8 mouse cellular contexts compared by ENCODE assay signal in genomic region chr11:63132501-63133435, GRCm38 (mm10). TPM values are rescaled to one million over a fixed set of nuclear protein-coding genes. Genes with fewer than 3 reads are reported as not detected.
DNase-seq lines count a peak whose midpoint lies in the region; ATAC-seq and TF ChIP-seq lines count a peak whose summit lies in the region.

No protein-coding gene starts in this region.

- TF ChIP-seq CTCF in midbrain, postnatal 0 days (IDR thresholded peaks at IDR 0.05), result peak; percentile 15; the same call in 1 of the 2 replicates

- peak overlapping the region; percentile 60 for H3K27ac ChIP-seq in embryonic facial prominence, embryonic 11.5 days (replicated peaks; ENCODE audit: low read depth, low read length)
- peak overlapping the region; percentile 97 for H3K27ac ChIP-seq in limb, embryonic 14.5 days (replicated peaks; ENCODE audit: low read depth, low read length)
- peak overlapping the region; percentile 38 for H3K27ac ChIP-seq in midbrain, postnatal 0 days (ENCODE audit: low read depth, low read length)

- H3K4me2 ChIP-seq in embryonic facial prominence, embryonic 11.5 days (ENCODE audit: low read depth, low read length), result peak overlapping the region; percentile 87
- H3K4me2 ChIP-seq in limb, embryonic 14.5 days (replicated peaks; ENCODE audit: low read depth, low read length, severe bottlenecking), result peak overlapping the region; percentile 64
- H3K4me2 ChIP-seq in midbrain, postnatal 0 days (ENCODE audit: low read depth, low read length, poor library complexity, severe bottlenecking), result peak overlapping the region; percentile 98

- TF ChIP-seq POLR2A in limb, embryonic 14.5 days (IDR thresholded peaks at IDR 0.05; ENCODE audit: borderline replicate concordance, extremely low read depth, insufficient read depth, insufficient read length), result peak; percentile 35; the same call in 1 of the 2 replicates

- H3K4me3 ChIP-seq in embryonic facial prominence, embryonic 11.5 days (ENCODE audit: low read depth, low read length), result peak overlapping the region; percentile 52
- H3K4me3 ChIP-seq in limb, embryonic 14.5 days (replicated peaks; ENCODE audit: low read length), result peak overlapping the region; percentile 68
- peak overlapping the region; percentile 53 for H3K4me3 ChIP-seq in midbrain, postnatal 0 days (ENCODE audit: low read depth, low read length)

- peaks cover 9% of the 10 kb centered on the region; the same call in 1 of the 2 replicates for H3K27me3 ChIP-seq in embryonic facial prominence, embryonic 11.5 days (ENCODE audit: control insufficient read depth, insufficient read depth, low read length)
- H3K27me3 ChIP-seq in limb, embryonic 14.5 days (ENCODE audit: control insufficient read depth, insufficient read depth, low read length), result 0 out of 2 replicates have a peak, but pooled peaks cover 5% of the 10 kb centered on the region
- peaks cover 38% of the 10 kb centered on the region for H3K27me3 ChIP-seq in midbrain, postnatal 0 days (ENCODE audit: insufficient read depth, low read length)

- under 1% methylated on average over 53 of the region's 66 CpGs for WGBS in embryonic facial prominence, embryonic 11.5 days
- 1% methylated on average over 57 of the region's 66 CpGs for WGBS in limb, embryonic 14.5 days
- WGBS in midbrain, postnatal 0 days, result under 1% methylated on average over 62 of the region's 66 CpGs

- peak; percentile 29 for DNase-seq in cerebellum, adult 11-12 months
- DNase-seq in cerebellum, adult 9-10 months, result no peak
- DNase-seq in embryonic facial prominence, embryonic 11.5 days (ENCODE audit: low spot score), result peak; percentile 74
- DNase-seq in heart, adult 8-10 months (ENCODE audit: low spot score), result peak; percentile 83
- DNase-seq in kidney, adult 9 months, result peak; percentile 64
- DNase-seq in limb, embryonic 14.5 days (ENCODE audit: low spot score), result peak; percentile 70
- peak; percentile 53 for DNase-seq in midbrain, postnatal 0 days (ENCODE audit: low spot score)
- DNase-seq in urinary bladder, adult 18-20 months (ENCODE audit: low spot score in 2 of 2), result peak; percentile 35 to 75

- H3K9ac ChIP-seq in embryonic facial prominence, embryonic 11.5 days (replicated peaks; ENCODE audit: low read length), result peak overlapping the region; percentile 77
- peak overlapping the region; percentile 90 for H3K9ac ChIP-seq in limb, embryonic 14.5 days (ENCODE audit: low read depth, low read length, severe bottlenecking)
- H3K9ac ChIP-seq in midbrain, postnatal 0 days (replicated peaks; ENCODE audit: low read length, poor library complexity, severe bottlenecking), result peak overlapping the region; percentile 54

- no peaks in the 10 kb centered on the region for H3K9me3 ChIP-seq in embryonic facial prominence, embryonic 11.5 days (replicated peaks; ENCODE audit: control insufficient read depth, low read length)
- H3K9me3 ChIP-seq in limb, embryonic 14.5 days (ENCODE audit: control insufficient read depth, low read length), result no peaks in the 10 kb centered on the region
- no peaks in the 10 kb centered on the region for H3K9me3 ChIP-seq in midbrain, postnatal 0 days (ENCODE audit: low read length)

- no peaks in the 10 kb centered on the region; the same call in none of the 2 replicates for H3K4me1 ChIP-seq in embryonic facial prominence, embryonic 11.5 days (ENCODE audit: control insufficient read depth, insufficient read depth, low read length)
- H3K4me1 ChIP-seq in limb, embryonic 14.5 days (ENCODE audit: control insufficient read depth, insufficient read depth, low read length), result peaks cover 52% of the 10 kb centered on the region
- H3K4me1 ChIP-seq in midbrain, postnatal 0 days (ENCODE audit: insufficient read depth, low read length), result peaks cover 18% of the 10 kb centered on the region; the same call in 1 of the 2 replicates

- 0 out of 2 replicates have a peak, but pooled peaks have one; percentile 25 for ATAC-seq in embryonic facial prominence, embryonic 11.5 days (replicated peaks; ENCODE audit: insufficient number of reproducible peaks, low FRiP score, low TSS enrichment, low read depth)
- ATAC-seq in limb, embryonic 14.5 days (ENCODE audit: low FRiP score, low read depth), result peak; percentile 62
- ATAC-seq in midbrain, postnatal 0 days (ENCODE audit: low FRiP score), result 0 out of 2 replicates have a peak, but pooled peaks have one; percentile 38

- H3K36me3 ChIP-seq in embryonic facial prominence, embryonic 11.5 days (replicated peaks; ENCODE audit: control insufficient read depth, insufficient read depth, low read depth, low read length), result no peaks in the 10 kb centered on the region
- peaks cover 38% of the 10 kb centered on the region for H3K36me3 ChIP-seq in limb, embryonic 14.5 days (ENCODE audit: control insufficient read depth, insufficient read depth, low read length)
- H3K36me3 ChIP-seq in midbrain, postnatal 0 days (ENCODE audit: insufficient read depth, low read length), result no peaks in the 10 kb centered on the region

RNA-seq across cellular contexts. Expression of gene Pmp22, which starts 4.0 kb away (rescaled TPM):
- 48.2 and 49.8 TPM in 2 replicates for polyA plus RNA-seq in embryonic facial prominence, embryonic 11.5 days (2014; fragmentation: Nextera tagmentation; extraction: Ambion mirVana)
- total RNA-seq in heart, adult 8-10 months (2022), result 10 to 100 TPM; 31.6 to 43.0 (median 38.9) TPM
- 155 and 202 TPM in 2 replicates for polyA plus RNA-seq in limb, embryonic 14.5 days (2012; rRNA removed)
- 277 and 284 TPM in 2 replicates for polyA plus RNA-seq in limb, embryonic 14.5 days (2014; fragmentation: Nextera tagmentation; extraction: Ambion mirVana)
- 39.1 and 40.1 TPM in 2 replicates for total RNA-seq in midbrain, postnatal 0 days (2014; rRNA removed)
- 29.8 and 31.6 TPM in 2 replicates for polyA plus RNA-seq in midbrain, postnatal 0 days (2015; fragmentation: Nextera tagmentation; extraction: Ambion mirVana)

Comparison
In these comparisons a context has a peak if more than half of its experiments do, and no peak if none do; other contexts are left out.
1. H3K27ac ChIP-seq: peak in every context shown above with its lines; median percentile 97 in limb, embryonic 14.5 days; 60 in embryonic facial prominence, embryonic 11.5 days; 38 in midbrain, postnatal 0 days.